Mouse (Mus musculus) fat pad, adult 2 months (tissue): ENCODE measurements around the gene Thop1.
"Not testable (repeated sequence)": the region's sequence is repeated elsewhere in the genome, so short reads cannot be mapped to it uniquely, and the experiment has no call there.

Experiments
- DNase-seq: peaks from one replicate; pipeline ENCODE4 v3.0.0-alpha.2; 2011; ENCODE audit warnings: low read depth, low spot score; ENCODE audit errors: extremely low read depth

Thop1 gene

DNA sequence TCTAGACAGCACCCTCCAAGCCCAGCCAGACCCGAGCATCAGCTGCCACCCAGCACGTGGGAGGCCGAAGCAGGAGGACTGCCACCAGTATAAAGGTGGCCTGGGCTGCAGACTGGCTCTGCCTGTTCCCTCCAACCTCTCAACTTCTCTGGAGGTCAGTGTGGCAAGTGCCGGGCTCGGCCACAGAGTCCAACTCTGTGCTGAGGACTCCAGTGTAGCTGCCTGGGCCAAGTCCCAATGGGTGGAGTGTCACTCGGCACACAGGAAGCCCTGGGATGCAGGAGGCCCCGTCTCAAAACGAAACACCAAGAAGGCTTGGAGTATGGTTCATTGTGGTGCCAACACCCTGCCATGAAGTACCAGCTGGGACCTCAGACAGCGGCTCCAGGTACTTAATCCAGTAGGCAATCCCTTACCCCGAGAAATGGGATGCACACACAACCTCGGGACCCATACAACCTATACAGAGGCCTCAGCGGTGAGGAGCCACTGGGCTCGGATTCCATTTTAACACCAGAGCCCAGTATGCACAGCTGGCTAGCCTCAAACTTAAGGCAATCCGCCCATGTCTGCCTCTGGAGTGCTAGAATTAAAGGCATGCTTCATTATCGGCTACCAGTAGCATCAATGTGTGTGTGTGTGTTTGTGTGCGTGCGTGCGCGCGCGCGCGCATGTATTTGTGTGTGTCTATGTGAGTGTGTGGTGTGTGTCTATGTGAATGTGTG, 12.3 kb upstream of the Thop1 start:
- DNase-seq, result no peak

DNA sequence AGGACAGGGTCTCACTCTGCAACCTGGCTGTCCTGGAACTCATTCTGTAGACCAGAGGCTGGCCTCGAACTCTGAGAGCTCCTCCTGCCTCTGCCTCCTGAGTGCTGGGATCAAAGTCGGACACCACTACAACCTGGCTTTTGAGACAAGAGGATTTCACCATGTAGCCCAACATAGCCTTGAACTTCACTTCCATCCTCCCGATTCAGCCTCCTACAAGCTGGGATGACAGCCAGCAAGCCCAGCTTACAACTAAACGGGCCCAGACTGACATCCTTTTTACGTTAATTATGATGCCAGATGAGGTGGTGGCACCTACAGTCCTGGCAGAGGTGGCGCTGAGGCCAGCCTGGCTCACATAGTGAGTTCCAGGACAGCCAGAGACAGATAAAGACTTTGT, 10.9 kb upstream of the Thop1 start:
- DNase-seq, result no peak

GRCm38 (mm10) chr10:81059603-81060543, 10.0 kb upstream of the Thop1 start, which contains the start of gene Sgta:
Gene Sgta, minus strand, starts transcription at chr10:81060181.
- DNase-seq, result peak; percentile 89

GRCm38 (mm10) chr10:81062710-81063109, 7.1 kb upstream of the Thop1 start:
- no peak for DNase-seq

- DNase-seq, result not testable (repeated sequence)
Measured at GRCm38 (mm10) chr10:81064519-81064918, 5.3 kb upstream of the Thop1 start.

- DNase-seq, result no peak
Measured at GRCm38 (mm10) chr10:81068706-81069105, 1.1 kb upstream of the Thop1 start.

DNA sequence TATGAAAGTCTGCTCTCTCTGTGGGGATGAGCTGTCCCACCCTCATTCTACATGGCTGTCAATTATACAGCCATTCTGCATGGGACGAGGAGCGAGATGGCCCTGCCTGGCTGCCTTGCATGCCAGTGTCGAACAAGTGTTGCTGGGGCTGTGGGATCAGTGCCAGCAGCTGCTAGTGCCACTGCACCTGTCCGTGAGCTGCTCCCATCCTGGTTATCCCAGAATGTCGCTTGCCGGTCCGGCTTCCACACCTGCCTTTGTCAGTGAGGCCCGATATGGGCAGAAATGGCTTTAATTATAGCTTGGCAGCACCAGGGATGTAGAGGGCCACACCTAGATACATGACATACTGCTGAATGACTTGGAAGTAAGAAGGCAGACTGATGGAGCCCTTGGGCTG, 2.5 kb downstream of the Thop1 start:
- no peak for DNase-seq

DNA sequence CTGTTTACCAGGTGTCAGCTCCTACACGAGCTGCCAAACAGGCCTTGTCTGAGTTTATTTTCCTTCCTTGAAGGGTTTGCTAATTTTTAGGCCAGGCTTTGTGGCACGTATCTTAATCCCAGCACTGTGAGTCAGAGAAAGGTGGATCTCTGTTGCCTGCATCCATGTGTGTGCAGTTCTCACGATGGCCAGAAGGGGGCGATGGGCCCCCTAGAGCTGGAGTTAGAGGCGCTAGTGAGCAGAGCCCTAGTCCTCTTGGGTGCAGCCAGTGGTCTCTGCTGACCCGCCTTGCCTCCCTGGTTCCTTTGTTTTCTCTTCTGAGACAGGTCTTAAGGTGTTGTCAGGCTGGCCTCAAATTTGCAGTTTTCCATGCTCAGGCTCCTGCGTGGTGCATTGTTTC, 3.6 kb downstream of the Thop1 start:
- no peak for DNase-seq

GRCm38 (mm10) chr10:81075734-81076133, 5.9 kb downstream of the Thop1 start:
- DNase-seq, result peak; percentile 42

- DNase-seq, result no peak
Measured at GRCm38 (mm10) chr10:81076356-81076755, 6.5 kb downstream of the Thop1 start.

GRCm38 (mm10) chr10:81077916-81078315, 8.1 kb downstream of the Thop1 start:
- DNase-seq, result no peak

GRCm38 (mm10) chr10:81080008-81080655, 10.3 kb downstream of the Thop1 start:
- DNase-seq, result no peak

- no peak for DNase-seq
Measured at GRCm38 (mm10) chr10:81082168-81082960, 12.5 kb downstream of the Thop1 start.

GRCm38 (mm10) chr10:81087021-81087420, 17.2 kb downstream of the Thop1 start:
- DNase-seq, result no peak

DNA sequence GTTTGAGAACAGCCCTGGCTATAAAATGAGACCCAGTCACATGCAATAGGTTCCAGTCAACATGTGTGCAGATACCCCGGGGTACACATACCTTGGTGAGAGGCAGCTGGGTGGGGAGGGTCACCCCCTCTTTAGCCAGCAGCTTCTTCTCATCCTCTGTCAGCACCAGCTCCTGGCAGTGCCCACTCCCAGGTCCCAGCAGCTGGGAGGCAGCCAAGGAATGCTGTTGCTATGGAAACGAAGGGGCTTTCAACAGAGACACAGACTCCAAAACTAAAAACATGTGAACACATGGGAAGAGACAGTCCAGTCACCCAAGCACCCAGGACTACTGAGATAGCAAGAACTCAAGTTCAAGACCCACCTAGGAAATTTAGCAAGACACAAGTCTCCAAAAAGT, 19.4 kb downstream of the Thop1 start:
- DNase-seq, result no peak

DNA sequence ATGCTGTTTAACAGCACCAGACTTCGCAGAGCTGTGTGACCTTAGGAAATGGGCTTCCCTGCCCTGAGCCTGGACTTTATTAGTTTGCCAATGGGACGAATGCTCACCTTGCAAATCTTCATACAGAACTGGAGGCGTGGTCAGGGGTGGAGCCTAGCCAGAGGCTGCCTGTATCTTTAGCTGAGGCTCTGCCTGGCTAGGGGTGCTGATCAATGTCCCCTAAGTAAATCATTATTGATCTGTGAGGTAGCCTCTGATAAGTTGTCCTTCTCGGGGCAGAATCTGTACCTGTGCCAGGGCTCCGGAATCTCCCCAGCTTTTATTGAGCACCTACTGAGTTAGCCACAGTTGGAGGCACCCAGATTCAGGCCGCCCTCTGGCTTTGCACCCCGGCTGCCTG, 20.8 kb downstream of the Thop1 start:
- DNase-seq, result no peak

DNA sequence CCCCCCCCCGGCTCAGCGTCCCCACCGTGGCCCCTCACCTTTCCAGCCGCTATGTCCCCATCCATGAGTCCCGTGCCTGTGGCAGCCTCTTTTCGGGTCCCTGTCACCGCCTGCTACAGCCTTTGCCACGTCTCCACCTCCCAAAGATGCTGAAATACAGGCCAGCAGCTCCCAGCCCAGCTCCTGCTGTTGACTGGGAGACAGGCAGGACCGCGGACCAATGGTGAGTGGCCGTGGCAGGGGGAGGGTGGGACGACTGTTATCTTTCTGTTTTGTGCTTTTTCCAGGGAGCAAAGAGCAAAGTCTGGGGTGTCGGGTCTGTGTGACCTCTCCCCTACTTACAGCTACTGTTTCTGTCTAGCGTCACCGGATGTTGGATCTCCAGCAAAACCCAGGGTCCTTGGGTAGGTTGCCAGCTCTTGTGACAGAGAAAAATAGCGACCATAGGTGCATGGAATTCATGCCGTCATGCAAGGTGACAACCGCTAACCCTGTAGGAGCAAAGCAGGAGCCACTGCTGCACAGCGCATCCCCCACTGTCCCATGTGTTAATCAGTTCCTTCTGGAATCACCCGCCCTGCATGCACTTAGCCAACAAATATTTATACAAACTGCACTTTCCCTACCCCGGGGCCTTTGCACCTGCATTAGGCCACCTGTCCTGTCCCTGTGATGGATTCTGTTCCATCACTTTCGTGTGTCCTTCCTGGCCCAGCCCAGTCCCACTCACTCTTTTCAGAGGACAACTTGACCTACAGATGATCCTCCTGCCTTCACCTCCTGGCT, 22.8 kb downstream of the Thop1 start:
- DNase-seq, result no peak

- DNase-seq, result no peak
Measured at GRCm38 (mm10) chr10:81094931-81095678, 25.3 kb downstream of the Thop1 start.

DNA sequence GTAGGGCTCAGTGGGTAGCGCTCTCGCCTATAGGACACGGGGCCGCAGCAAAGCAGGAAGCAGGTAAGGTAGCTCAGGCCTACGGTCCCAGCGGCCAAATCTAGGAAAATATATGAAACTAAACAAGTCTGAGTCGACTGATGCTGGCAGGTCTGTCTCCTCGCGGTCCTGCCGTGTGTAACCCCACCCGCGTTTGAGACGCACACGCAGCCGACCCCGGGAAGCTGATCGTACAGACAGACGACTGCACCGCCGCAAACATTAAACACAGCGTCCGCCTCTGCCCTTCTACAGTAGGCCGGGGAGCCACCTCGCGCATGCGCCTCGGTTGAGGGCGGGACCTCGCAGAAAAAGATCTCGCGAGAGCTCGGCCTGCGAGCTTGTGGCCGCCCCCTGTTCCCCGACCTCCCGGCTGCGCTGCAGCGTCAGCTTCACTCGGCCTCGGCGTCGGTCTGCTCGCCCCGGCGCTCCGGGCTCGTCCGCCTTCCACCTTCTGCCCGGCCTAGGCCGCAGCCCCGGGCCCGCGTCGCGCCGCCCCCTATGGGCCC, 35.8 kb downstream of the Thop1 start, which contains the start of gene Map2k2:
TSS of gene Map2k2 (plus strand) at position 351 of the 548 bp plus-strand sequence.
- DNase-seq, result peak; percentile 43
